Mouse (Mus musculus): ENCODE data around the gene Enah. TPM values are rescaled to one million over a fixed set of nuclear protein-coding genes. Genes with fewer than 3 reads are reported as not detected.

Enah gene
- polyA plus RNA-seq, 1 experiment from 2014 or later: 13.2 TPM

DNA sequence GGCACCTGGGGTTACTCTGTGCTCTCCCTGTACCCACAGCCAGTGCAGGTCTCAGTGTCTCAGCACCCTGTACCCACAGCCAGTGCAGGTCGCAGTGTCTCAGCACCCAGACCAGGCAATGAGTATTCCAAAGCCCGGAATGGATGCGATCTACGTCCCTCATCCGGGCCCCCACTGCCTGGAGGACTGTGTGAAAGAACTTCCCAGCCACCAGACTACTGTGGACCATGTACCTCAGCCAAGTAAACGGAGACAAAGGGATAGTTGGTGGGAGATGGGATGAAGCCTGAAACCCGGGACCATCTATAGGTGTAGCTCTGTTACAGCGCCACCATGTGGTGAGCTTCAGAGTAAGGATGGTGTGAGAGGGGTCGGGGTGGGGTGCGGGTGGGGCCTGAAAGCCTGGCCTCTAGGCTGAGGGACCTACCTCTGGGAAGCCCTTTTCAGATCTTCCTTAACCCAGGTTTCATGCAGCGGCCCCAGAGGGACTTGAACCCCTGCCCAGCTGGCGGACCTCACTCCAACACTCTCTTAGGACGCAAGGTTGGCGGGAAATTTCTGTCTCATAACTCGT, 139.0 kb downstream of the Enah start:
- Histone ChIP-seq H3K27ac (ENCODE audit: low read length) (no peak overlapping the region), H3K27me3 (ENCODE audit: control insufficient read depth, insufficient read depth, low read length) (no peaks in the 10 kb centered on the region), H3K36me3 (ENCODE audit: control insufficient read depth, insufficient read depth) (no peaks in the 10 kb centered on the region), H3K4me2 (ENCODE audit: low read depth, low read length) (peak overlapping the region; percentile 50; the same call in 1 of the 2 replicates), H3K9ac (ENCODE audit: low read length) (no peak overlapping the region), H3K4me3 (ENCODE audit: low read length) (no peak overlapping the region), H3K4me1 (ENCODE audit: control insufficient read depth, insufficient read depth, low read length) (peaks cover 8% of the 10 kb centered on the region; the same call in 1 of the 2 replicates), H3K9me3 (replicated peaks; ENCODE audit: control insufficient read depth, low read length) (no peaks in the 10 kb centered on the region)
- 48% methylated on average over 15 of the region's 15 CpGs for WGBS
- no peak; the same call in 1 of the 2 replicates for ATAC-seq (replicated peaks; ENCODE audit: extremely low read depth, insufficient read depth, low FRiP score)

DNA sequence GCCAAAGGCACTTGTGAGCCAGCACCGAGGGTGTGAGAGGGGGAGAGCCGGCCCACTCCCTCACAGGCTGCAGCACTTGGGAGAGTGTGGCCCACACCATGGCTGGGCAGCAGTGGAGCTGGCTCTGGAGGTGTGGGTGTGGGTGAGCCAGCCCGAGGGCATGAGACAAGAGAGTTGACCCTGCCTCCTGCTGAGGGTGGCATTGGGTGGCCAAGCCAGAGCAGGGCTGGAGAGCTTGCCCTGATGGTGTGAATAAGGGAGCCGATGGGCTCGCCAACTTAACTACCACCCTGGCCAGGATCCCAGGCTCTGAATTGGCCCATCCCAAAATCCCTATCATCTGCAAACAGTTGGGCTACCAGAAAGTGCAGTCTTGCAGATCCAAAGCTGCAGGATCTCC, 141.4 kb downstream of the Enah start:
- WGBS: 80% methylated on average over 5 of the region's 5 CpGs
- no peak for ATAC-seq (replicated peaks; ENCODE audit: extremely low read depth, insufficient read depth, low FRiP score)
- Histone ChIP-seq H3K4me3 (ENCODE audit: low read length) (no peak overlapping the region), H3K27me3 (ENCODE audit: control insufficient read depth, insufficient read depth, low read length) (no peaks in the 10 kb centered on the region), H3K9me3 (replicated peaks; ENCODE audit: control insufficient read depth, low read length) (no peaks in the 10 kb centered on the region), H3K36me3 (ENCODE audit: control insufficient read depth, insufficient read depth) (no peaks in the 10 kb centered on the region), H3K9ac (ENCODE audit: low read length) (no peak overlapping the region), H3K4me2 (ENCODE audit: low read depth, low read length) (no peak overlapping the region), H3K4me1 (ENCODE audit: control insufficient read depth, insufficient read depth, low read length) (peaks cover 8% of the 10 kb centered on the region; the same call in 1 of the 2 replicates), H3K27ac (ENCODE audit: low read length) (no peak overlapping the region)

DNA sequence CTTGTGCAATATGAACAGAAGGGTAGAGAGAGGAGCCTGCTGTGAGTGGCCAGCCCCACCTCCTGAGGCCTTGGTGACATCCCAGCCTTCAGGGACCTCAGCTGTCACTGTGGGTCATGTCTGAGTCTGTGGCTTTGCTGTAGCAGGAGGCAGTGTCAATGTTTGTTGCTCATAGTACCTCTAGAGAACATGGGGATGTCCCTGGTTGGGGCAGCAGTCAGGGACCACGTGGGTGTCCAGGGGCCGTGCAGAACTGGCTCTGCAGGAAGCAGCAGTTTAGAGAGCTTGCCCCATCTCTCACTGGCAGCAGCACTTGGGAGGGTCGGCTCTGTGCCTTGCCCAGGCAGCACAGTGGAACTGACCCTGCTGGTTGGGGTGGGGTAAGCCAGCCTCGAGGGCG, 142.7 kb downstream of the Enah start:
- H3K9ac ChIP-seq (ENCODE audit: low read length): no peak overlapping the region
- H3K27me3 ChIP-seq (ENCODE audit: control insufficient read depth, insufficient read depth, low read length): no peaks in the 10 kb centered on the region
- no peak overlapping the region for H3K27ac ChIP-seq (ENCODE audit: low read length)
- no peaks in the 10 kb centered on the region for H3K9me3 ChIP-seq (replicated peaks; ENCODE audit: control insufficient read depth, low read length)
- ATAC-seq (replicated peaks; ENCODE audit: extremely low read depth, insufficient read depth, low FRiP score): no peak
- no peak overlapping the region for H3K4me2 ChIP-seq (ENCODE audit: low read depth, low read length)
- H3K36me3 ChIP-seq (ENCODE audit: control insufficient read depth, insufficient read depth): no peaks in the 10 kb centered on the region
- WGBS: 56% methylated on average over 5 of the region's 5 CpGs
- no peak overlapping the region for H3K4me3 ChIP-seq (ENCODE audit: low read length)
- peaks cover 11% of the 10 kb centered on the region; the same call in 1 of the 2 replicates for H3K4me1 ChIP-seq (ENCODE audit: control insufficient read depth, insufficient read depth, low read length)

DNA sequence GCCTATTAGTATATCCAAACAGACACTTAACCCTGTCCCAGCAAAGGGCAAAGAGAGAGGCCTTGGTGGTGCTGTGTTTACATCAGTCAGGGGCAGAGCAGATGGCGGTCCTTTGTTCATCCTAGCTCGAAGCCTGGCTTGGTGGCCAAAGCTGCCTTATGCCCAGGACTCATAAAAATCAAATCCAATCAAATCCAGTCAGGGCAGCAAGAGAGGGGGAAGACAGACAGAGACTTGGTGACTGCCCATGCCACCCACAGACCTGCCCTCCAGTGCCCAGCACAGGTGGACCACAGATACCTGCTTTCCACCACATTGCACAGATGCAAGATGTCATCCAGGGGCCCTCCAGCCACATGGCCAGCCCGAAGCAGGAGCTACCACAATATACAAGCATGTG, 143.1 kb downstream of the Enah start:
- Histone ChIP-seq H3K9me3 (replicated peaks; ENCODE audit: control insufficient read depth, low read length) (no peaks in the 10 kb centered on the region), H3K27ac (ENCODE audit: low read length) (no peak overlapping the region), H3K36me3 (ENCODE audit: control insufficient read depth, insufficient read depth) (no peaks in the 10 kb centered on the region), H3K27me3 (ENCODE audit: control insufficient read depth, insufficient read depth, low read length) (no peaks in the 10 kb centered on the region), H3K4me1 (ENCODE audit: control insufficient read depth, insufficient read depth, low read length) (peaks cover 8% of the 10 kb centered on the region; the same call in 1 of the 2 replicates), H3K9ac (ENCODE audit: low read length) (no peak overlapping the region), H3K4me3 (ENCODE audit: low read length) (no peak overlapping the region), H3K4me2 (ENCODE audit: low read depth, low read length) (no peak overlapping the region)
- ATAC-seq (replicated peaks; ENCODE audit: extremely low read depth, insufficient read depth, low FRiP score): no peak
- 75% methylated on average over 3 of the region's 3 CpGs for WGBS

DNA sequence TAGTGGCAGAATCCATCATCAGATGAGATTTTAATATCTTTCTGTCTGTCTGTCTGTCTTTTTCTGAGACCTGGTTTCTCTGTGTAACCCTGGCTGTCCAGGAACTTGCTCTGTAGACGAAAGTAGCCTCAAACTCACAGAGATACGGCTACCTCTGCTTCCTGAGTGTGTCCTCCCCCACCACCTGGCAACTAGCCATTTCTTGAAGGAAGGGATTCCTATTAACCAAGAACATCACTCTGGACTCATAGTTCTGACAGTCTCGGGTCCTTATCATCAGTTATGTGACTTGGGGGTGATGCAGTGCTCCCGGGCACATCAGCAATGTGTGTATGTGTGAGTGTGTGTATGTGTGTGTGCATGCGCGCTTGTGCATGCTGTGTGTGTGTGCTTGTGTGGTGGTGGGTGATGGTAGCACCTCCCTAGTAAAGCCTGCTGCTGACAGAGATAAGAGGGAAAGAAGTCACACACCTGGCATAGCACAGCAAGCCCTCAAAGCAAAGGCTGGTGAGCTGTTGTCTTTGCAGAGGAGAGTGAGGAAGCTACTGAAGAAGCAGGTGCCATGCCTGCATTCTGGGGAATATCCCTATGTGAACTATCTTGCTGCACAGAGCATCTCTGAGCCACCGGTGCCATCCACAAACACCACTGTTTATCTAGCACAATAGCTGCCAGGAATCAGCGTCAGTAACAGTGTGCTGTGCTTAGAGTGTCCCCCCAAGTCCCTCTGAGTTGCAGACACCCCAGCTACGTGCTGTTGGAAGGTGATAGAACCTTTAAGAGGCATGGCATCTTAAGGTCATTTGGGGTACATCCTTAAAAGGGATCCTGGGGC, 146.5 kb downstream of the Enah start:
- H3K4me1 ChIP-seq (ENCODE audit: control insufficient read depth, insufficient read depth, low read length): 0 out of 2 replicates have a peak, but pooled peaks cover 2% of the 10 kb centered on the region
- no peaks in the 10 kb centered on the region for H3K27me3 ChIP-seq (ENCODE audit: control insufficient read depth, insufficient read depth, low read length)
- H3K9ac ChIP-seq (ENCODE audit: low read length): no peak overlapping the region
- 53% methylated on average over 9 of the region's 9 CpGs for whole genome bisulfite sequencing
- no peak overlapping the region for H3K4me3 ChIP-seq (ENCODE audit: low read length)
- H3K9me3 ChIP-seq (replicated peaks; ENCODE audit: control insufficient read depth, low read length): no peaks in the 10 kb centered on the region
- no peak overlapping the region; the same call in 1 of the 2 replicates for H3K27ac ChIP-seq (ENCODE audit: low read length)
- no peak overlapping the region for H3K4me2 ChIP-seq (ENCODE audit: low read depth, low read length)
- H3K36me3 ChIP-seq (ENCODE audit: control insufficient read depth, insufficient read depth): no peaks in the 10 kb centered on the region
- 0 out of 2 replicates have a peak, but pooled peaks have one; percentile 32 for ATAC-seq (replicated peaks; ENCODE audit: extremely low read depth, insufficient read depth, low FRiP score)

DNA sequence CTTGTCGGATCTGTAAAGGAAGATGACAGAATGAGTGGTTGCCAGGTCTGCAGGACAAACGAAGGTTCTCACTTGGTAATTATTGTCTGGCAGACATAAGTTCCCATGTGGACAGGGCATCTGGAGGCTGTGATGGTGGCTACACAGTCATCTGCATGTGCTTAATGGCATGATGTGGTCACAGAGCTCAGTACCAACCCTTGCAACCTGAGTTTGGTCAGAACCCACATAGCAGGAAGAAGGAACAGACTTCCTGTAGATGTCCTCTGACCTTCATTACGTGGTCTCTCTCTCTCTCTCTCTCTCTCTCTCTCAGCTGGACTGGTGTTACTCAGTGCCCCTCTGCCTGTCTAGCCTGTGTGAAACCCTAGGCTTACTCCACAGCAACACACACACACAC, 147.2 kb downstream of the Enah start:
- Histone ChIP-seq H3K9me3 (replicated peaks; ENCODE audit: control insufficient read depth, low read length) (no peaks in the 10 kb centered on the region), H3K4me2 (ENCODE audit: low read depth, low read length) (no peak overlapping the region), H3K4me3 (ENCODE audit: low read length) (no peak overlapping the region), H3K4me1 (ENCODE audit: control insufficient read depth, insufficient read depth, low read length) (0 out of 2 replicates have a peak, but pooled peaks cover 2% of the 10 kb centered on the region), H3K27me3 (ENCODE audit: control insufficient read depth, insufficient read depth, low read length) (no peaks in the 10 kb centered on the region), H3K27ac (ENCODE audit: low read length) (no peak overlapping the region), H3K9ac (ENCODE audit: low read length) (no peak overlapping the region), H3K36me3 (ENCODE audit: control insufficient read depth, insufficient read depth) (no peaks in the 10 kb centered on the region)
- no peak for ATAC-seq (replicated peaks; ENCODE audit: extremely low read depth, insufficient read depth, low FRiP score)
- WGBS: 53% methylated on average over 3 of the region's 3 CpGs

DNA sequence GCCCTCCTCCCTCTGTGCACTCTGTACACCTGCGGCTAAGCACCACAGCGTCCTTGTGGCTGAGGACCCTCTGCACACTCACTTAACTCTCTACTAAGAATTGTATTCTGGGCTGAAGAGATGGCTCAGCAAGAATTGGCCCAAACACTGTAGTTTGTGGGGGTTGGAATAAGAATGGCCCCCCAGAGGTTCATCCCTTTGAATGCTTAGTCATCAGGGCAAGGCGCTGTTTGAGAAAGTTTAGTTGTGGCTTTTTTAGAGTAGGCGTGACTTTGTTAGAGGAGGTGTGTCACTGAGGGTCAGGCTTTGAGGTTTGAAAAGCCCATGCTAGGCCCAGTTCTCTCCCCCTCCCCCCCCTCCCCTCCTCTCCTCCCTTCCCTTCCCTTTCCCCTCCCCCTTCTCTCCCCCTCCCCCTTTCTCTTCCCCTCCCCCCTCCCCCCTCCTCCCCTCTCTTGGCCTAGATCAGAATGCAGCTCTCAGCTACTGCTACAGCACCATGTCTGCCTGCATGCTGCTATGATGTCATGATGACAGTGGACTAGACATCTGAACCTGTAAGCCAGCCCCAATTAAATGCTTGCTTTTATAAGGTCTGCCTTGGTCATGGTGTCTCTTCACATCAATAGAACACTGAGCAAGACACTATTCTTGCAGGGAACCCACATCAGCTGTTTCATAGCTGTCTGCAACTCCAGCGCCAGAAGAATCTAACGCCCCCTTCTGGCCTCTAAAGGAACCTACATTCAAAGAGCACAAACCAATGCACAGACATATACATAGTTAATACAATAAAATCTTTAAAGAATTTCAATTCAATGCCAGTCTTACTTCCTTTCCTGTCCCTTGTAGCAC, 153.1 kb downstream of the Enah start:
- Histone ChIP-seq H3K27ac (ENCODE audit: low read length) (no peak overlapping the region), H3K27me3 (ENCODE audit: control insufficient read depth, insufficient read depth, low read length) (no peaks in the 10 kb centered on the region), H3K4me1 (ENCODE audit: control insufficient read depth, insufficient read depth, low read length) (peaks cover 3% of the 10 kb centered on the region), H3K36me3 (ENCODE audit: control insufficient read depth, insufficient read depth) (no peaks in the 10 kb centered on the region), H3K9ac (ENCODE audit: low read length) (no peak overlapping the region), H3K9me3 (replicated peaks; ENCODE audit: control insufficient read depth, low read length) (no peaks in the 10 kb centered on the region), H3K4me2 (ENCODE audit: low read depth, low read length) (no peak overlapping the region), H3K4me3 (ENCODE audit: low read length) (no peak overlapping the region)
- WGBS: 85% methylated on average over 6 of the region's 6 CpGs
- peak; percentile 47; the same call in 1 of the 2 replicates for ATAC-seq (replicated peaks; ENCODE audit: extremely low read depth, insufficient read depth, low FRiP score)

DNA sequence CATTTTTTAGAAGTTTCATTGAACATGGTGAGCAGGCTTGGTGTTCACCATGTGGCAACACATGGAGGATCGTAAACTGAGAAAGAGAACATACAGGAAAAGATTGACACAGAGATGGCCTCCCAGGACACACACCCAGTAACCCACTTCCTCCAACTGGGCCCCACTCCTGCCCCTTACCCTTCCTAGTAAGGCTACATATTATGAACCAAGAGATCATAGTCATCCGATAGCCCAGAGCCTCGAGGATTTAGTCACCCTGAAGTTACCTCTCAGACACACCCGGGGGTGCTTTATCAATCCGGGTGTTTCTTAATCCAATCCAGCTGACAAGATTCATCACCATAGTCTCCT, 153.9 kb downstream of the Enah start:
- Histone ChIP-seq H3K4me3 (ENCODE audit: low read length) (no peak overlapping the region), H3K9me3 (replicated peaks; ENCODE audit: control insufficient read depth, low read length) (no peaks in the 10 kb centered on the region), H3K27me3 (ENCODE audit: control insufficient read depth, insufficient read depth, low read length) (no peaks in the 10 kb centered on the region), H3K4me2 (ENCODE audit: low read depth, low read length) (no peak overlapping the region), H3K9ac (ENCODE audit: low read length) (no peak overlapping the region), H3K36me3 (ENCODE audit: control insufficient read depth, insufficient read depth) (no peaks in the 10 kb centered on the region), H3K27ac (ENCODE audit: low read length) (no peak overlapping the region), H3K4me1 (ENCODE audit: control insufficient read depth, insufficient read depth, low read length) (peaks cover 7% of the 10 kb centered on the region)
- 68% methylated on average over 5 of the region's 5 CpGs for WGBS
- no peak for ATAC-seq (replicated peaks; ENCODE audit: extremely low read depth, insufficient read depth, low FRiP score)

Measured in heart, embryonic 16.5 days (tissue).